Mouse (Mus musculus) inflammation-experienced regulatory T-cells, adult 16 weeks (primary cell): ENCODE data around the gene Gm3127. TPM values are rescaled to one million over a fixed set of nuclear protein-coding genes. Genes with fewer than 3 reads are reported as not detected.

ENCODE experiments used
- polyA plus RNA-seq: library from polyadenylated mRNA; unstranded; fragments of 100-300 nt; shearing (Covaris generic); gene quantifications from one replicate; pipeline ENCODE4 v1.2.1, GENCODE M21; 2017

The Gm3127 gene
- polyA plus RNA-seq = not detected

DNA sequence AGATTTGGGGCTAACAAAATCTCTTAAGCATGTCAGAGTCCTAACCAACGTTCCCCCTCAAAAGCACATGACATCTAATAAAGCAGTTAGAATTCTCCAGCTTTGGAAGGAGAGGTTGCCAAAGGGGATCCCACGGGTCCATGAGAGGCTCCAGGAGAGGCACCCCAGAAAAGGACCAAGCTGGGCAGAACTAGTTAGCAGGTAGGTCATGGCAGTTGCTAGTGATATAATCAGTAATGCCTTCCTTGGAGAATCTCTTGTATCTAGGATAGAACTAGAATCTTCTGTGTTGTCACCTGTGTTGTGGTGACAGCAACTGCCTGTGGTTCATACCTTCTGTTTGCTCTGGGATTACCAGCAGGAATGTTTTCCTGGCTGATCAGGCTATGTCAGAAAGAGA lies at the start of gene Gm3127:
Gene Gm3127, plus strand, starts transcription at position 301 of the 400 bp plus-strand sequence.

DNA sequence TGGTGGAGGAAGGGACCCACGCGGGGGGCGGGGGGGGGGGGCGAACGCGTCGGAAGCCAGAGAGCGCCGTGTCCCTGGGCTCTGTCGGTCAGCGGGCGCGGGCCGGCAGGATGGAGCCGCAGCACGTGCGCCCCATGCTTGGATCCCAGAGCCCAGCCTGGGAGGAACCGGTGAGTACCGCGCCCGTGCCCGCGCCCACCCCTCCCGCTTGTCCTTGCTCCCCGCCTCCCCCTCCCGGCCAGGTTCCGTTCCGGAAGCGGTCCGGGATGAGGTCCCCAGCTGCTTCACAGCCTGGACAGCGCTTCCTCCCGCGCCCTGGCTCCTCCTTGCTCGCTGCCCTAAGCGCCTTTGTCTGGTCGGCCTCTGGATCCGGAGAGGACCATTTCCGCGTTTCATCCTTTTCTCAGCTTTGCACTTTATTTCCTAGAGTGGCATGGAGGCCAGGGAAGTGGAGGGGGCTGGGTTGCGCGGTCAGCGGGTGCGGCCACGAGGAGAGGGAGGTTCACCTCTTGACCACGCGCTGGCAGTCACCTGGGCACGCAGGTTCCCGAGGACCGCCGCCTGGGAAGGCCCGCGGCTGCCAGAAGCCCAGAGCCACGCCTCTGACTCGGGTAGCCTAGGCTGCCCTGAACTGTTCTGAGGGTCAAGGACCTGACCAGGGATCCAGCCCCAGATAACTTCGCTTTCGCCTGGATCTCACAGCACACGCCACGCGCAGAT lies 17.8 kb downstream of the Gm3127 start, which contains the start of gene Gm2974:
Gene Gm2974, plus strand, starts transcription at position 86 of the 720 bp plus-strand sequence.

Other genes with a start within 250 kb of the Gm3127 start
- not detected for gene Gm3029, start 233.3 kb upstream of the Gm3127 start, polyA plus RNA-seq
- 0.85 TPM for gene Gm3095, start 201.5 kb upstream of the Gm3127 start, polyA plus RNA-seq
- not detected for gene Gm3099, start 166.6 kb upstream of the Gm3127 start, polyA plus RNA-seq
- 2.8 TPM for gene Gm5796, start 141.1 kb upstream of the Gm3127 start, polyA plus RNA-seq
- gene Gm3115, start 80.9 kb upstream of the Gm3127 start, polyA plus RNA-seq = 0.57 TPM
- 2.6 TPM for gene Gm8108, start 54.5 kb upstream of the Gm3127 start, polyA plus RNA-seq
- gene Gm2974, start 17.5 kb downstream of the Gm3127 start, polyA plus RNA-seq = 2.8 TPM
- gene Gm3138, start 84.6 kb downstream of the Gm3127 start, polyA plus RNA-seq = not detected
- gene Gm3149, start 152.3 kb downstream of the Gm3127 start, polyA plus RNA-seq = not detected
- 9.4 TPM for gene 2610042L04Rik, start 169.7 kb downstream of the Gm3127 start, polyA plus RNA-seq
- gene Gm3159, start 232.5 kb downstream of the Gm3127 start, polyA plus RNA-seq = not detected